Comparison of ENCODE assay signal across 25 mouse cellular contexts in the genomic region with DNA sequence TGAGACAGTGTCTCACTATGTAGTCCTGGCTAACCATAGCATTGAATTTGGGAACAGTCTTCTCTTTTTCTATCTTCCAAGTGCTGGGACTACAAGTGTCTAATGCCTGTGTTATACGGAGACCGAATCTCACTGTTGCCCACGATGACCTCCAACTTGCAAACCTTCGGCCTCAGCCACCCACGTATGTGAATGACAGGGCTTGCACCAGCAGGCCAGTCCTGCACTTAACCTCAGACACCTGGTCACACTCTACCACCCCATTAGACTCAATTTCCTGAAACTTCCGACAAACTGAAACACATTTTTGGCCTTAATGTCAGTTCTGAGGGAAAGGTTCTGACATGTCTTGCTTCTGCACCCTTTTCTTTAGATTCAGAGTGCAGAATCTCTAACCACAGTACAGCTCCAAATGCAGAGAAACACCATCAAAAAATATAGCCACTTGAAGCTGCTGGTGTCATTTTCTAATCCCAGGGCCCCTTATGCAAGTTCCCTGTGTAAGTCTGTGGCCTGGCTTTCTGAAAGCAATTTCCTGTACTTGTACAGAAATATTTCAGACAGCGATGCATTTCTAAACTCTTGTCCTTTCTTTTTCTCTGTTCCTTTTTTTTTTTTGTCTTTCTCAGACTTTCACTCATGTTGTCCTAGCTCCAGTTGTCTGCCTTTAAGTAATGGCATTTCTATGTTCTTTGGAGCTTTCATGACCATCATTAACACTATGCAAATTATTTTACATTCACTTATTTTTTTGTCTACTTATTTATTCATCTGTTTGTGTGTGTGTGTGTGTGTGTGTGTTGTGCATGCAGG.
DNase-seq lines count a peak whose midpoint lies in the region; ATAC-seq lines count a peak whose summit lies in the region.
"Had no signal": no experiment of that assay in that cellular context is flagged by ENCODE, and none has a peak within 500 bp of the region (broad histone marks: within the 10 kb centered on the region; RNA-seq: fewer than 3 reads in every experiment).

No protein-coding gene starts in this region.

- H3K9ac ChIP-seq in kidney, embryonic 14.5 days (ENCODE audit: low read depth, low read length) = no peak overlapping the region
- H3K9ac ChIP-seq: embryonic facial prominence, embryonic 12.5 days; forebrain, embryonic 12.5 days; heart, embryonic 12.5 days; liver, embryonic 13.5 days; midbrain, embryonic 12.5 days had no signal

- no peak overlapping the region for H3K4me2 ChIP-seq in kidney, embryonic 14.5 days (replicated peaks; ENCODE audit: low read depth, low read length)
- H3K4me2 ChIP-seq: embryonic facial prominence, embryonic 12.5 days; forebrain, embryonic 12.5 days; heart, embryonic 12.5 days; liver, embryonic 13.5 days; midbrain, embryonic 12.5 days had no signal

- H3K27me3 ChIP-seq in kidney, embryonic 14.5 days (ENCODE audit: control insufficient read depth, insufficient read depth, low read length) = peaks cover 3% of the 10 kb centered on the region; the same call in 1 of the 2 replicates
- H3K27me3 ChIP-seq: heart, embryonic 12.5 days had no signal

- no peak overlapping the region for H3K27ac ChIP-seq in kidney, embryonic 14.5 days (ENCODE audit: low read depth, low read length)
- H3K27ac ChIP-seq: embryonic facial prominence, embryonic 12.5 days; forebrain, embryonic 12.5 days; left cerebral cortex, adult 2 months; liver, embryonic 13.5 days; midbrain, embryonic 12.5 days had no signal

- 66% methylated on average over 7 of the region's 7 CpGs for WGBS in kidney, embryonic 14.5 days

- peak; percentile 5 for DNase-seq in thymus, postnatal 0 days (ENCODE audit: low spot score)
- no peak for DNase-seq in thymus, adult 18-20 months
- no peak for DNase-seq in gastrocnemius, postnatal 4 days (ENCODE audit: low spot score in 2 of 2)
- DNase-seq: adrenal gland, postnatal 14 days; cerebellum, adult 11 months; cerebellum, postnatal 10 days; gastrocnemius, postnatal 36 days; heart, postnatal 10 days; kidney, adult 2 months; kidney, postnatal 10 days; liver, embryonic 13.5 days; lung, adult 2 months; lung, postnatal 36 days; spleen, adult 18-20 months; thymus, postnatal 14 days had no signal

- H3K36me3 ChIP-seq in kidney, embryonic 14.5 days (ENCODE audit: control insufficient read depth, insufficient read depth, low read length) = no peaks in the 10 kb centered on the region
- H3K36me3 ChIP-seq: embryonic facial prominence, embryonic 12.5 days; forebrain, embryonic 12.5 days; heart, embryonic 12.5 days; liver, embryonic 13.5 days; midbrain, embryonic 12.5 days had no signal

- no peaks in the 10 kb centered on the region for H3K4me1 ChIP-seq in kidney, embryonic 14.5 days (ENCODE audit: control insufficient read depth, insufficient read depth, low read length)
- H3K4me1 ChIP-seq: embryonic facial prominence, embryonic 12.5 days; forebrain, embryonic 12.5 days; heart, embryonic 12.5 days; liver, embryonic 13.5 days; midbrain, embryonic 12.5 days had no signal

- H3K4me3 ChIP-seq in kidney, embryonic 14.5 days (ENCODE audit: low read length) = no peak overlapping the region
- H3K4me3 ChIP-seq: embryonic facial prominence, embryonic 12.5 days; forebrain, embryonic 12.5 days; heart, embryonic 12.5 days; left cerebral cortex, adult 2 months; liver, embryonic 13.5 days; midbrain, embryonic 12.5 days had no signal

- no peaks in the 10 kb centered on the region for H3K9me3 ChIP-seq in kidney, embryonic 14.5 days (ENCODE audit: control insufficient read depth, low read length)
- H3K9me3 ChIP-seq: embryonic facial prominence, embryonic 12.5 days; forebrain, embryonic 12.5 days; heart, embryonic 12.5 days; liver, embryonic 13.5 days; midbrain, embryonic 12.5 days had no signal

- ATAC-seq in granulocyte monocyte progenitor cell, adult 5-6 weeks (replicated peaks; ENCODE audit: poor library complexity, severe bottlenecking) = peak; percentile 56
- ATAC-seq in megakaryocyte progenitor cell, adult 5-6 weeks (replicated peaks; ENCODE audit: poor library complexity) = peak; percentile 65
- no peak for ATAC-seq in kidney, embryonic 14.5 days (ENCODE audit: low FRiP score, low TSS enrichment)
- ATAC-seq in megakaryocyte-erythroid progenitor cell, adult 5-6 weeks (replicated peaks; ENCODE audit: low FRiP score, low TSS enrichment, poor library complexity, severe bottlenecking) = no peak
- ATAC-seq: inflammation-experienced regulatory T-cells, adult 6 months had no signal

Comparison
In these comparisons a context has a peak if more than half of its experiments do, and no peak if none do; other contexts are left out.
1. ATAC-seq: peak in granulocyte monocyte progenitor cell, adult 5-6 weeks (single experiment) and megakaryocyte progenitor cell, adult 5-6 weeks (single experiment); none in kidney, embryonic 14.5 days (single experiment) and megakaryocyte-erythroid progenitor cell, adult 5-6 weeks (single experiment).